Mouse (Mus musculus) heart, postnatal 0 days (tissue): ENCODE data around the gene Glrb.

ENCODE experiments used
- CTCF ChIP-seq: IDR thresholded peaks from 2 replicates; pipeline ENCODE4 v1.5.1; 2016; ENCODE audit warnings: antibody characterized with exemption, control low read depth, low read depth
- EP300 ChIP-seq: IDR thresholded peaks from 2 replicates; pipeline ENCODE4 v1.6.1; 2016; ENCODE audit warnings: antibody characterized with exemption, low read depth

DNA sequence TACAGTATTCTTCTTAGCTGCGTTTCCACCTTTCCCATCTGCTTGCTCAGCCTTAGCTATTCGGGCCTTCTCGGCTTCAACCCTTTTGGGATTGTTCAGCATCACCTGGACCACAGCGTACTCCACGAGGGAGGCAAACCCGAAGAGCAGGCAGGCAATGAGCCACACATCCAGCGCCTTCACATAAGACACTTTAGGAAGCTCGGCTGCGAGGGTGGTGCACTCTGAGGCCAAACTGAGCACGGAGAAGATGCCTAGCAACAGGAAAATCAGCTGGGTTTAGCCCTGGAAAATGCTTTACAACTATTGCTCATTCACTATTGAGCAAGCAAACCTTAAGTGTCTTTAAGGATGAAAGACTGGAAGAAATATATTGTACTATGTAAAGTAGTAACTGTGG lies 62.5 kb downstream of the Glrb start:
- TF ChIP-seq CTCF (no peak), EP300 (no peak)
